In the genomic region with DNA sequence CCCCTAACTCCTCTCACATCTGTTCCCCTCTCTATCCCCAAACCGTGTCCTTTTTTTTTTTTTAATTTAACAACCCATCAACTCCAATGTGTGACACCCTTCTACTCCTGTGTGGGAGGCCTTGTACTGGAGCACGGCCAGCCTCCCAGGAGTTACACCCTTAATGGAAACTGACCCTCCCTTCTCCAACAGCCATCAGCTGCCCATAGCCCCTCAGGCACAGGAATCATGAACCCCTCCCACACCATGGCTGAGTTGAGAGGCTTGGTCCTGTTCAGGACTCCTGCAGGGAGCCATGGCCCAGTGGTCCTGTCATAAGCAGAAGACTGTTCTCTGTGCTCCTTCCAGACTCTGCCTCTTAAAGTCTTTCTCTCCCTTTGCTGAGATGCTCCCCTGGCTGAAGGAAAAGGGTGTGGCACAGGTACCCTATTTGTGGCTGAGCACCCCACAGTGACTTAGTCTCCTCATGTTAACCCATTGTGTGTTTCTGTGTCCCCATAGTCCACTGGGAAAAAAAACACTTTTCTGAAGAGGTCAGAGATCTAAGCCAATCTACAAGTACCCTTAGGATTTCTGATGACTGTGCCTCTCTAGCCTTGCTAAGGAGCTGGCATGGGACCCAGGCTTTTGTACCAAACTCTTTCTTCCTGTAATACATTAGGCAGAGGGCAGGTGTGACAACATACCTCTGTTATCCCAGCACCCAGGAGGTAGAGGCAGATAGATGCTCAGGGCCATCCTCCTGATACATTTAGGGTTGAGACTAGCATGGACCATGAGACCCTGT, we compare ENCODE assay signal across 23 mouse cellular contexts.
DNase-seq lines count a peak whose midpoint lies in the region; ATAC-seq and TF ChIP-seq lines count a peak whose summit lies in the region.
"Had no signal": no experiment of that assay in that cellular context is flagged by ENCODE, and none has a peak within 500 bp of the region (broad histone marks: within the 10 kb centered on the region; RNA-seq: fewer than 3 reads in every experiment).

No protein-coding gene starts in this region.

- H3K4me2 ChIP-seq in kidney, embryonic 14.5 days (replicated peaks; ENCODE audit: low read depth, low read length), result no peak overlapping the region
- no peak overlapping the region for H3K4me2 ChIP-seq in lung, postnatal 0 days (replicated peaks; ENCODE audit: low read depth, low read length)
- H3K4me2 ChIP-seq in midbrain, embryonic 14.5 days (ENCODE audit: low read length), result no peak overlapping the region
- H3K4me2 ChIP-seq: embryonic facial prominence, embryonic 12.5 days; forebrain, embryonic 12.5 days had no signal

- no peak overlapping the region for H3K4me3 ChIP-seq in kidney, embryonic 14.5 days (ENCODE audit: low read length)
- no peak overlapping the region for H3K4me3 ChIP-seq in lung, postnatal 0 days (ENCODE audit: low read depth, low read length)
- no peak overlapping the region for H3K4me3 ChIP-seq in lung, adult 2 months (replicated peaks; ENCODE audit: extremely low read depth, low read depth, low read length)
- H3K4me3 ChIP-seq in bone marrow macrophage, adult 2 months (ENCODE audit: insufficient read depth, low read length), result no peak overlapping the region
- H3K4me3 ChIP-seq in midbrain, embryonic 14.5 days (replicated peaks; ENCODE audit: low read depth, low read length), result no peak overlapping the region
- H3K4me3 ChIP-seq: embryonic facial prominence, embryonic 12.5 days; forebrain, embryonic 12.5 days; heart, embryonic 10.5 days had no signal

- peak; percentile 54 for TF ChIP-seq EP300 in lung, postnatal 0 days (IDR thresholded peaks at IDR 0.05)

- 7% methylated on average over 2 of the region's 2 CpGs for WGBS in kidney, embryonic 14.5 days
- WGBS in lung, postnatal 0 days, result 17% methylated on average over 2 of the region's 2 CpGs
- 33% methylated on average over 2 of the region's 2 CpGs for WGBS in lung, adult 2 months
- 68% methylated on average over 2 of the region's 2 CpGs for whole genome bisulfite sequencing in midbrain, embryonic 14.5 days

- no peak overlapping the region for H3K27ac ChIP-seq in kidney, embryonic 14.5 days (ENCODE audit: low read depth, low read length)
- H3K27ac ChIP-seq in lung, postnatal 0 days (ENCODE audit: low read length), result no peak overlapping the region
- H3K27ac ChIP-seq in bone marrow macrophage, adult 2 months (ENCODE audit: insufficient read depth, low read depth, low read length), result peak overlapping the region; percentile 21; the same call in 1 of the 2 replicates
- H3K27ac ChIP-seq in midbrain, embryonic 14.5 days (replicated peaks; ENCODE audit: low read depth, low read length), result no peak overlapping the region
- H3K27ac ChIP-seq: embryonic facial prominence, embryonic 12.5 days; forebrain, embryonic 12.5 days; heart, embryonic 10.5 days had no signal

- H3K4me1 ChIP-seq in kidney, embryonic 14.5 days (ENCODE audit: control insufficient read depth, insufficient read depth, low read length), result peaks cover 3% of the 10 kb centered on the region; the same call in 1 of the 2 replicates
- no peaks in the 10 kb centered on the region for H3K4me1 ChIP-seq in lung, postnatal 0 days (ENCODE audit: insufficient read depth, low read depth, low read length)
- no peaks in the 10 kb centered on the region; the same call in 1 of the 2 replicates for H3K4me1 ChIP-seq in lung, adult 2 months (ENCODE audit: control insufficient read depth, insufficient read depth, low read length)
- H3K4me1 ChIP-seq in bone marrow macrophage, adult 2 months (ENCODE audit: control insufficient read depth, insufficient read depth, low read length), result peaks cover 54% of the 10 kb centered on the region
- no peaks in the 10 kb centered on the region for H3K4me1 ChIP-seq in midbrain, embryonic 14.5 days (ENCODE audit: control insufficient read depth, insufficient read depth, low read length)
- H3K4me1 ChIP-seq: embryonic facial prominence, embryonic 12.5 days; forebrain, embryonic 12.5 days had no signal

- H3K36me3 ChIP-seq in kidney, embryonic 14.5 days (ENCODE audit: control insufficient read depth, insufficient read depth, low read length), result no peaks in the 10 kb centered on the region
- H3K36me3 ChIP-seq in lung, postnatal 0 days (ENCODE audit: insufficient read depth, low read length), result no peaks in the 10 kb centered on the region
- no peaks in the 10 kb centered on the region for H3K36me3 ChIP-seq in midbrain, embryonic 14.5 days (ENCODE audit: control insufficient read depth, insufficient read depth, low read length)
- H3K36me3 ChIP-seq: embryonic facial prominence, embryonic 12.5 days; forebrain, embryonic 12.5 days; G1E; heart, embryonic 10.5 days had no signal

- no peaks in the 10 kb centered on the region for H3K27me3 ChIP-seq in kidney, embryonic 14.5 days (ENCODE audit: control insufficient read depth, insufficient read depth, low read length)
- no peaks in the 10 kb centered on the region for H3K27me3 ChIP-seq in lung, postnatal 0 days (replicated peaks; ENCODE audit: insufficient read depth, low read length)
- no peaks in the 10 kb centered on the region for H3K27me3 ChIP-seq in midbrain, embryonic 14.5 days (ENCODE audit: control insufficient read depth, insufficient read depth, low read length)
- H3K27me3 ChIP-seq: embryonic facial prominence, embryonic 12.5 days; forebrain, embryonic 12.5 days had no signal

- TF ChIP-seq POLR2A in lung, adult 2 months (IDR thresholded peaks at IDR 0.05; ENCODE audit: borderline replicate concordance, extremely low read depth, low read depth, low read length), result no peak
- TF ChIP-seq POLR2A in bone marrow macrophage, adult 2 months (IDR thresholded peaks at IDR 0.05; ENCODE audit: borderline replicate concordance, low read depth, low read length), result no peak

- DNase-seq in kidney, adult 9 months, result no peak
- peak; percentile 8 to 22 for DNase-seq in kidney, postnatal 4 days
- no peak for DNase-seq in kidney, postnatal 10 days
- DNase-seq in lung, postnatal 0 days (ENCODE audit: low spot score), result peak; percentile 76
- no peak for DNase-seq in lung, adult 2 months
- no peak for DNase-seq in midbrain, embryonic 14.5 days
- DNase-seq: adrenal gland, adult 8-10 months; B cell, adult 2 months; cerebellum, adult 11-12 months; cerebellum, adult 9-10 months; cerebellum, postnatal 25 days; gastrocnemius, postnatal 10 days; heart, adult 18-20 months; heart, postnatal 10 days; heart, postnatal 4 days had no signal

- peaks cover under 1% of the 10 kb centered on the region; the same call in 1 of the 2 replicates for H3K9me3 ChIP-seq in kidney, embryonic 14.5 days (ENCODE audit: control insufficient read depth, low read length)
- no peaks in the 10 kb centered on the region for H3K9me3 ChIP-seq in lung, postnatal 0 days (ENCODE audit: low read length)
- H3K9me3 ChIP-seq in midbrain, embryonic 14.5 days (ENCODE audit: control insufficient read depth, low read length), result no peaks in the 10 kb centered on the region
- H3K9me3 ChIP-seq: embryonic facial prominence, embryonic 12.5 days; forebrain, embryonic 12.5 days; heart, embryonic 10.5 days had no signal

- no peak overlapping the region for H3K9ac ChIP-seq in kidney, embryonic 14.5 days (ENCODE audit: low read depth, low read length)
- H3K9ac ChIP-seq in lung, postnatal 0 days (replicated peaks; ENCODE audit: low read depth), result no peak overlapping the region
- no peak overlapping the region for H3K9ac ChIP-seq in midbrain, embryonic 14.5 days (replicated peaks; ENCODE audit: low read length)
- H3K9ac ChIP-seq: embryonic facial prominence, embryonic 12.5 days; forebrain, embryonic 12.5 days had no signal

- peak; percentile 82 for ATAC-seq in kidney, embryonic 14.5 days (ENCODE audit: low FRiP score, low TSS enrichment)
- peak; percentile 85 for ATAC-seq in lung, postnatal 0 days
- no peak for ATAC-seq in midbrain, embryonic 14.5 days (ENCODE audit: low FRiP score, low TSS enrichment)
- ATAC-seq: CD4-positive, CD25-positive, alpha-beta regulatory T cell, adult 4 months; forebrain, embryonic 16.5 days had no signal

- no peak for TF ChIP-seq CTCF in lung, postnatal 0 days (IDR thresholded peaks at IDR 0.05)
- TF ChIP-seq CTCF in lung, adult 2 months (IDR thresholded peaks at IDR 0.05; ENCODE audit: insufficient read depth, low read length), result no peak
- TF ChIP-seq CTCF in bone marrow macrophage, adult 2 months (IDR thresholded peaks at IDR 0.05; ENCODE audit: low read depth, low read length), result no peak

Comparison
In these comparisons a context has a peak if more than half of its experiments do, and no peak if none do; other contexts are left out.
1. DNase-seq: peak in kidney, postnatal 4 days (2 of 2) and lung, postnatal 0 days (single experiment); none in kidney, adult 9 months (single experiment), kidney, postnatal 10 days (single experiment), lung, adult 2 months (single experiment) and midbrain, embryonic 14.5 days (single experiment).